In the genomic region with DNA sequence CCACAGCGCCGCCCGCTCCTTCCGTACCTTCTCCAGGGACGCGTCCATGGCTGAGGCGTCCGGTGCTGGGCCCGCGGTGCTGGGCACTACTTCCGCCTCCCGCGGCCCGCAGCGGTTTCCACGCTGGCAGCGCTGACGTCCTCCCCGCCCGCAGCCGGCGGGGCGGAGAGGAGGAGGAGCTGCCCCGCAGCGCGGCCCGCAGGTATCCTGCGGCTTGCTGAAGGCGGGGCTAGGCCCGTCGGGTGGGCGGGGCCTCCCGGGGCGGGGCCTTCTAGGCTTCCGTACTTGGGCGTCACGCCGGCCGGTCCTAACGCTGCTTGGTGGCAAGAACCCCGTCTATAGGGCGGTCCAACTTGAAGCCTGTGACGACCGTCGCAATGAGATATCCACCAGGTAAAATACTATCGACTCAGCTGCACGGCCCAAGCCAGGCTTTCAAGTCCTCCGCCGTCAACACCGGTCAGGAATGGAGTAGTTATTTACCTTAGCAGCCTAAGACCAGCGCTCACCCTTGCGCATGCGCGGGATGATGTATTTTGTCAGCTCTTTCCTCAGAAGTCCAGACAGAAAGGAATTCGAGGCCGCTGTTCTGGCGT, we compare ENCODE assay signal across 8 mouse cellular contexts. TPM values are rescaled to one million over a fixed set of nuclear protein-coding genes. Genes with fewer than 3 reads are reported as not detected.
A peak's percentile ranks its signal among the peaks of the same experiment; 100 is the strongest.
DNase-seq lines count a peak whose midpoint lies in the region; ATAC-seq lines count a peak whose summit lies in the region.

A gene (minus strand): TSS at position 244 of the 596 bp plus-strand sequence.
A gene (plus strand): TSS at position 274 of the 596 bp plus-strand sequence.

- under 1% methylated on average over 56 of the region's 57 CpGs for WGBS in hindbrain, embryonic 11.5 days

- no peaks in the 10 kb centered on the region for H3K36me3 ChIP-seq in hindbrain, embryonic 11.5 days (ENCODE audit: control insufficient read depth, insufficient read depth, low read length)

- peak; percentile 100 for DNase-seq in Muller cell, postnatal 12 days (ENCODE audit: inconsistent ontology term)
- DNase-seq in cerebellum, adult 9-11 months, result peak; percentile 98
- peak; percentile 92 to 98 for DNase-seq in frontal cortex, adult 2 months (ENCODE audit: extremely low spot score in 1 of 2, low spot score in 1 of 2)
- peak; percentile 96 for DNase-seq in hindbrain, embryonic 11.5 days (ENCODE audit: low spot score)
- peak; percentile 96 to 98 for DNase-seq in layer of hippocampus, postnatal 10 days (ENCODE audit: low spot score in 2 of 2)
- DNase-seq in lung, postnatal 10 days, result peak; percentile 97
- DNase-seq in ovary, postnatal 36 days (ENCODE audit: low spot score), result peak; percentile 98
- DNase-seq in thymus, postnatal 25 days, result peak; percentile 98

- H3K9me3 ChIP-seq in hindbrain, embryonic 11.5 days (ENCODE audit: control insufficient read depth, low read length), result no peaks in the 10 kb centered on the region

- H3K27me3 ChIP-seq in hindbrain, embryonic 11.5 days (ENCODE audit: control insufficient read depth, insufficient read depth, low read length), result no peaks in the 10 kb centered on the region

- no peaks in the 10 kb centered on the region for H3K4me1 ChIP-seq in hindbrain, embryonic 11.5 days (replicated peaks; ENCODE audit: control insufficient read depth, insufficient read depth, low read length)

- H3K9ac ChIP-seq in hindbrain, embryonic 11.5 days (ENCODE audit: low read depth, low read length), result peak within 1 kb of the TSS; percentile 82

- peak within 1 kb of the TSS; percentile 61 for H3K4me2 ChIP-seq in hindbrain, embryonic 11.5 days (replicated peaks; ENCODE audit: low read depth, low read length)

- peak within 1 kb of the TSS; percentile 83 for H3K4me3 ChIP-seq in hindbrain, embryonic 11.5 days (ENCODE audit: low read depth, low read length)

- H3K27ac ChIP-seq in hindbrain, embryonic 11.5 days (ENCODE audit: low read depth, low read length), result peak within 1 kb of the TSS; percentile 51

- ATAC-seq in hindbrain, embryonic 11.5 days (ENCODE audit: low FRiP score), result peak; percentile 98

RNA-seq across cellular contexts. Expression of the first gene that starts in this region (rescaled TPM):
- 71.9 and 72.0 TPM in 2 replicates for polyA plus RNA-seq in frontal cortex, adult 2 months (2012; rRNA removed)
- 74.0 and 80.1 TPM in 2 replicates for polyA plus RNA-seq in hindbrain, embryonic 11.5 days (2014; fragmentation: Nextera tagmentation; extraction: Ambion mirVana)
- 10 to 100 TPM; 77.4 to 84.8 TPM for total RNA-seq in layer of hippocampus, postnatal 10 days (2021)

RNA-seq across cellular contexts. Expression of the second gene that starts in this region (rescaled TPM):
- polyA plus RNA-seq in frontal cortex, adult 2 months (2012; rRNA removed), result 45.7 TPM in 2 replicates
- 4.1 and 4.2 TPM in 2 replicates for polyA plus RNA-seq in hindbrain, embryonic 11.5 days (2014; fragmentation: Nextera tagmentation; extraction: Ambion mirVana)
- total RNA-seq in layer of hippocampus, postnatal 10 days (2021), result 10 to 100 TPM; 73.7 to 74.7 TPM

Comparison
In these comparisons a context has a peak if more than half of its experiments do, and no peak if none do; other contexts are left out.
1. Peak in every context shown above with its lines: DNase-seq, ATAC-seq, H3K4me3 ChIP-seq and H3K27ac ChIP-seq.